Mouse (Mus musculus) retina, postnatal 7 days (tissue): ENCODE data around the gene Lrrc55.

Experiments used
- DNase-seq: peaks from one replicate; pipeline ENCODE4 v3.0.0-alpha.2; 2012; ENCODE audit warnings: low read depth, low spot score

The Lrrc55 gene

GRCm38 (mm10) chr2:85135099-85135498, 61.9 kb downstream of the Lrrc55 start:
- DNase-seq, result no peak

DNA sequence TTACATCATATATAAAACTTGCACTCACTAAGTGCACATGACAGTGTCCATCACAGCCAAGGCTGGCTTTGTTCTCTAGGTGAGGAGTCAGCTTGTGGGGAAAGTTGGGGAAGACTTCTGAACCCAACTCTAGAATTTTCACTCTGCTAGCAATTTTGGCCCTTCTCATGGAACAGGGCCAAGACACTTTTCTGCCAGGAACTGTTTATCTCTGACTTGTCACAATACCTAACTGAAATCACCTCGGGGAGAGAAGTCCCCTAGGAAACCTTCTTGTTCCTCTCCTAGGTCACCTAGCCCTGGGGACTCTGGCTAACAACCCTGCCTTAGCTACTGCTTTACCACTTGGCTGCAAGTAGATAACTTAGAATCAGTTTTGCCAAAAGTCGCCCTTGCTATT, 64.8 kb downstream of the Lrrc55 start:
- DNase-seq, result no peak

- DNase-seq, result no peak
These were observed 65.3 kb downstream of the Lrrc55 start for GRCm38 (mm10) chr2:85131724-85132123.

GRCm38 (mm10) chr2:85131226-85131625, 65.8 kb downstream of the Lrrc55 start:
- no peak for DNase-seq

DNA sequence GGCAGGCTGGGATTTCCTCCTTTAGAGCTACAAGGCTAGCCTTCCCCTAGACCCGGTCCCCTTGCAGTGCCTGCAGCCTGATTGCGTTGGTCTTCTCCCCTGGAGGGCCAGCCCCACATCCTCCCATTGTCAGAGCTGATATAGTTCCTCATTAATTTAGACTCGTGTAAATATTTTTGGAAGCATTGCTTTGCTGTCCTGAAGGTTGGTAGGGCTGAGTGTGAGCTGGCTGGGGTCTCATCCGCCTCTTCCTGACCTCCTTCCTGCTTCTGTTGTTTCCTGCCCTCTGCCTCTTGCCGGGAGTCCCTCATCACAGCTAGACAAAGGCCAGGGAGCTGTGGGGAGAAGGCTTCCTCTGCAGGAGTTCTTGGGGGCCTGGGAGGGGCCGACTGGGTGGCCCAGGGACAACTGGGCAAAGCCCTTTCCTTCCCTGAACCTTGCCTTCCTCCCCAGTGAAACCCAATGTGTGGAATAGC, 67.5 kb downstream of the Lrrc55 start:
- no peak for DNase-seq

GRCm38 (mm10) chr2:85123869-85124535, 73.0 kb downstream of the Lrrc55 start:
- DNase-seq, result peak; percentile 27

- peak; percentile 38 for DNase-seq
These were observed 73.7 kb downstream of the Lrrc55 start for GRCm38 (mm10) chr2:85123187-85123868.
